Comparison of ENCODE assay signal across 8 mouse cellular contexts in genomic region chr13:61804168-61804874, GRCm38 (mm10).
DNase-seq lines count a peak whose midpoint lies in the region; ATAC-seq lines count a peak whose summit lies in the region.
"Not testable (repeated sequence)": the region's sequence is repeated elsewhere in the genome, so short reads cannot be mapped to it uniquely, and the experiment has no call there.

No protein-coding gene starts in this region.

- H3K4me1 ChIP-seq in embryonic facial prominence, embryonic 10.5 days; intestine, embryonic 14.5 days (replicated peaks; ENCODE audit: control insufficient read depth, insufficient read depth, low read length); megakaryocyte, embryonic 14.5 days: not testable (repeated sequence)

- ATAC-seq in granulocyte monocyte progenitor cell, adult 5-6 weeks (replicated peaks; ENCODE audit: poor library complexity, severe bottlenecking) = peak; percentile 97
- ATAC-seq in intestine, embryonic 14.5 days (replicated peaks; ENCODE audit: low FRiP score, low TSS enrichment, low read depth) = 0 out of 2 replicates have a peak, but pooled peaks have one; percentile 71

- peak overlapping the region; percentile 56 for H3K9ac ChIP-seq in intestine, embryonic 14.5 days (ENCODE audit: low read length)

- H3K27ac ChIP-seq in embryonic facial prominence, embryonic 10.5 days (replicated peaks) = peak overlapping the region; percentile 86
- not testable (repeated sequence) for H3K27ac ChIP-seq in intestine, embryonic 14.5 days (ENCODE audit: low read depth)

- 1% methylated on average over 19 of the region's 19 CpGs for whole genome bisulfite sequencing in embryonic facial prominence, embryonic 10.5 days
- WGBS in intestine, embryonic 14.5 days = under 1% methylated on average over 19 of the region's 19 CpGs

- peak overlapping the region; percentile 70 for H3K4me3 ChIP-seq in embryonic facial prominence, embryonic 10.5 days
- peak overlapping the region; percentile 60 for H3K4me3 ChIP-seq in intestine, embryonic 14.5 days (ENCODE audit: low read depth, low read length)
- H3K4me3 ChIP-seq in megakaryocyte, embryonic 14.5 days (replicated peaks) = peak overlapping the region; percentile 85

- not testable (repeated sequence) for H3K27me3 ChIP-seq in embryonic facial prominence, embryonic 10.5 days (replicated peaks; ENCODE audit: low read depth, poor library complexity, severe bottlenecking); intestine, embryonic 14.5 days (replicated peaks; ENCODE audit: control insufficient read depth, insufficient read depth, low read length); megakaryocyte, embryonic 14.5 days (replicated peaks)

- H3K36me3 ChIP-seq in embryonic facial prominence, embryonic 10.5 days (replicated peaks); intestine, embryonic 14.5 days (ENCODE audit: control insufficient read depth, insufficient read depth, low read length); megakaryocyte, embryonic 14.5 days (replicated peaks; ENCODE audit: low read length): not testable (repeated sequence)

- peak; percentile 63 for DNase-seq in adrenal gland, adult 2 months
- DNase-seq in embryonic facial prominence, embryonic 10.5 days (ENCODE audit: low spot score) = peak; percentile 74
- peak; percentile 79 for DNase-seq in intestine, embryonic 14.5 days (ENCODE audit: low spot score)
- peak; percentile 2 to 4 for DNase-seq in left cerebral cortex, postnatal 36 days (ENCODE audit: low spot score in 2 of 2)
- DNase-seq in retina, postnatal 7 days (ENCODE audit: low read depth, low spot score) = peak; percentile 8
- peak; percentile 49 to 58 for DNase-seq in thymus, postnatal 36 days

- intact Hi-C loops in left cerebral cortex, postnatal 36 days (cut with DNase I) = not testable (repeated sequence)

- peak overlapping the region; percentile 48 for H3K4me2 ChIP-seq in intestine, embryonic 14.5 days (ENCODE audit: low read length)

- not testable (repeated sequence) for H3K9me3 ChIP-seq in embryonic facial prominence, embryonic 10.5 days; intestine, embryonic 14.5 days (ENCODE audit: control insufficient read depth, low read length); megakaryocyte, embryonic 14.5 days

Comparison
In these comparisons a context has a peak if more than half of its experiments do, and no peak if none do; other contexts are left out.
1. DNase-seq: peak in every context shown above with its lines; median percentile 79 in intestine, embryonic 14.5 days; 74 in embryonic facial prominence, embryonic 10.5 days; 63 in adrenal gland, adult 2 months; 54 in thymus, postnatal 36 days; 8 in retina, postnatal 7 days; 3 in left cerebral cortex, postnatal 36 days.